Mouse (Mus musculus): ENCODE data around the gene Selenok. TPM values are rescaled to one million over a fixed set of nuclear protein-coding genes. Genes with fewer than 3 reads are reported as not detected.

The Selenok gene
- polyA plus RNA-seq, 1 experiment from 2014 or later, result 327 TPM

DNA sequence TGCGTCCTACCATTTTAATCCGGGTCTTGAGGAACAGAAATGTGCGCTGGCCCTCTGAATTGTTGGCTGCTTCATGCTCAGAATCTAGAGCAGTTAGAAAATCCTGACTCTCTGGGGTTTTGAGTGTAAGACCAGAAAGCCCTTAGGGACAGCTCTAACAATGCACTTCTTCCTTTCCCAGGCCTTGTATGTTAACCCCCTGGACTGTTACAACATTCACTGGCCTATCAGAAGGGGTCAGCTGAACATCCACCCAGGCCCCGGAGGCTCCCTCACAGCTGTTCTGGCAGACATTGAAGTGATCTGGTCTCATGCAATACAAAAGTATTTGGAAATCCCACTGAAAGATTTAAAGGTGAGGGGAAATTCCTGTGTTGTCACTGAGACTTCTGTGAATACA lies 18.0 kb downstream of the Selenok start:
- 92% methylated on average over 4 of the region's 4 CpGs for WGBS
- Histone ChIP-seq H3K9me3 (ENCODE audit: control insufficient read depth, low read length) (no peaks in the 10 kb centered on the region), H3K9ac (ENCODE audit: low read depth, low read length) (no peak overlapping the region), H3K27me3 (ENCODE audit: control insufficient read depth, insufficient read depth, low read length) (no peaks in the 10 kb centered on the region), H3K27ac (ENCODE audit: low read depth, low read length) (no peak overlapping the region), H3K4me3 (ENCODE audit: low read depth, low read length) (no peak overlapping the region), H3K36me3 (ENCODE audit: control insufficient read depth, insufficient read depth, low read length) (peaks cover 30% of the 10 kb centered on the region), H3K4me1 (replicated peaks; ENCODE audit: control insufficient read depth, insufficient read depth, low read length) (no peaks in the 10 kb centered on the region), H3K4me2 (replicated peaks; ENCODE audit: low read depth, low read length) (no peak overlapping the region)
- no peak for DNase-seq (ENCODE audit: low spot score)
- ATAC-seq (ENCODE audit: low FRiP score), result no peak

DNA sequence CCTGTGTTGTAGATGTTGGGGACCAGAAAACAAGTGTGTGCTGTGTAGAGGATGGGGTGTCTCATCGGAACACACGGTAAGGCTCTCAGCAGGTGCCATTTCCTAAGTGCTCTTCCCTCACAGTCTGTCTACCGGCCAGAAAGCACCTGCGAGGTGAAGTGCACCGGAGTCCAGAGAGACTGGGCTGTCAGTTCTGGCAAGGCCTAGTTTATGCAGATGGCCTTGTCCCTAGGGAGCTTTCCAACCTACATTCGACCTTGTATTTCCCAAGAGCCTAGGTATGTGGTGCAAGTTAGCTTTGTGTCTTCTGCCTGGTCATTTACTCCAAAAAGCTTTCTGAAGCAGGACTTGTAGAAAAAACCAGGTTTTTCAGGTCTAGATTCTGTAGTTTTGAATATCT lies 19.2 kb downstream of the Selenok start:
- no peaks in the 10 kb centered on the region for H3K9me3 ChIP-seq (ENCODE audit: control insufficient read depth, low read length)
- H3K9ac ChIP-seq (ENCODE audit: low read depth, low read length), result no peak overlapping the region
- H3K4me3 ChIP-seq (ENCODE audit: low read depth, low read length), result no peak overlapping the region
- no peak overlapping the region for H3K4me2 ChIP-seq (replicated peaks; ENCODE audit: low read depth, low read length)
- peaks cover 28% of the 10 kb centered on the region for H3K36me3 ChIP-seq (ENCODE audit: control insufficient read depth, insufficient read depth, low read length)
- 95% methylated on average over 6 of the region's 6 CpGs for WGBS
- no peaks in the 10 kb centered on the region for H3K27me3 ChIP-seq (ENCODE audit: control insufficient read depth, insufficient read depth, low read length)
- DNase-seq (ENCODE audit: low spot score) (no peak), ATAC-seq (ENCODE audit: low FRiP score) (no peak)
- no peaks in the 10 kb centered on the region for H3K4me1 ChIP-seq (replicated peaks; ENCODE audit: control insufficient read depth, insufficient read depth, low read length)
- H3K27ac ChIP-seq (ENCODE audit: low read depth, low read length), result no peak overlapping the region

DNA sequence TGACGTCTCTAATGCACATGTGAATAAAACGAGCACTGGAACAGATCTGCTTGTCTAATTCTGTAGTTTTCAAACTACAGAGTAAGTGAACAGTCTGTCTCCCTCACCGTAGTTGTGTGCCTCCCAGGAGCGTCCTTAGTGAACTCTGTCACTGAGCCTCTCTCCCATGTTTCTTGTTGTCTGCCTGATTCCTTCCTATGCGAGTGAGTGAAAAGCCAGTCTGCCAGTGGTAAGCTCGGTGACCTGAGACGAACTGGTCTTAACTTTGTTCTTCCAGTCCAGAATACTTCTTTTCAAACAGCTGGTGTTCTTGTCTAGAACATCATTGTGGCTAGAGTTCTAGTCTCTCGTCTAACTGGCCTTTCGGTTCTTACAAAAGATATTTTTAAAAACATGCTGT lies 19.6 kb downstream of the Selenok start:
- Histone ChIP-seq H3K9ac (ENCODE audit: low read depth, low read length) (no peak overlapping the region), H3K4me1 (replicated peaks; ENCODE audit: control insufficient read depth, insufficient read depth, low read length) (no peaks in the 10 kb centered on the region), H3K27ac (ENCODE audit: low read depth, low read length) (no peak overlapping the region), H3K36me3 (ENCODE audit: control insufficient read depth, insufficient read depth, low read length) (peaks cover 24% of the 10 kb centered on the region), H3K27me3 (ENCODE audit: control insufficient read depth, insufficient read depth, low read length) (no peaks in the 10 kb centered on the region), H3K4me3 (ENCODE audit: low read depth, low read length) (no peak overlapping the region), H3K9me3 (ENCODE audit: control insufficient read depth, low read length) (no peaks in the 10 kb centered on the region), H3K4me2 (replicated peaks; ENCODE audit: low read depth, low read length) (no peak overlapping the region)
- ATAC-seq (ENCODE audit: low FRiP score) (no peak), DNase-seq (ENCODE audit: low spot score) (no peak)
- 92% methylated on average over 9 of the region's 9 CpGs for WGBS

DNA sequence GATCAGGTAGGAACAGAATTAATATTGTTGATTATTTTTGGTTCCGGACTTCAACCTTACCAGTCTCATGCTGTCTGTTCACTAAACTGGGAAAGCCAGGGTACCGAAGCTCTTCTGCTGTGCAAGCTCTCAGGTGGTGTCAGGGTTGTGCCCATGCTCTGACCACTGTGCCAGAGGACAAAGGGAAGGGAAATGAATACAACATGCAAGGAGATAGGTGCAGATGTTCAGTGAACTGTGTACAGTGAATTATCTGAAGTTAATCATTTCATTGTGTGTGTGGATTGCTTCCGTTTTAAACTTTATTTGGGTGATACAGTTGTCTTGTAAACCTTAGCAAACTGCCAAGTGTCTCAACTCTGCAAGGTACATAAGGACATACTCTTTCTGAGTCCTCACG lies 20.2 kb downstream of the Selenok start:
- no peak for DNase-seq (ENCODE audit: low spot score)
- no peaks in the 10 kb centered on the region for H3K9me3 ChIP-seq (ENCODE audit: control insufficient read depth, low read length)
- H3K4me2 ChIP-seq (replicated peaks; ENCODE audit: low read depth, low read length), result no peak overlapping the region
- no peak overlapping the region for H3K27ac ChIP-seq (ENCODE audit: low read depth, low read length)
- no peak overlapping the region for H3K9ac ChIP-seq (ENCODE audit: low read depth, low read length)
- peaks cover 24% of the 10 kb centered on the region for H3K36me3 ChIP-seq (ENCODE audit: control insufficient read depth, insufficient read depth, low read length)
- H3K27me3 ChIP-seq (ENCODE audit: control insufficient read depth, insufficient read depth, low read length), result no peaks in the 10 kb centered on the region
- H3K4me3 ChIP-seq (ENCODE audit: low read depth, low read length), result no peak overlapping the region
- 94% methylated on average over 4 of the region's 4 CpGs for WGBS
- ATAC-seq (ENCODE audit: low FRiP score), result no peak
- H3K4me1 ChIP-seq (replicated peaks; ENCODE audit: control insufficient read depth, insufficient read depth, low read length), result no peaks in the 10 kb centered on the region

DNA sequence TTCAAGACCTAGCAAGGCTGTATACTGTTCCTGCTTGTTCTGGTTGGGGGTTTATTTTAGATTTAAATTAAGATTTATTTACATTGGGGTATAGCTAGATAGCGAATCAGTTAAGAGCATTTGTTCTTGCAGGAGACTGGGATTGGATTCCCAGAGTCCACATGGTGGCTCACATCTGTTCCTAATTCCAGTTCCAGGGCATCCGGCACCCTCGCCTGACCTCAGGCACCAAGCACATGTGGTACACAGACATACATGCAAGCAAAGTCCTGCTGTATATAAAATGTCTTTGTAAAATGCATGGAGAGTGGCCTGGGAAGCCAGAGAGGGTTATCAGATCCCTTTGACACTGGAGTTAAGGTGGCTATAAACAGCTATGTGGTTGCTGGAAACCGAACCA lies 26.9 kb downstream of the Selenok start:
- peaks cover 9% of the 10 kb centered on the region; the same call in 1 of the 2 replicates for H3K36me3 ChIP-seq (ENCODE audit: control insufficient read depth, insufficient read depth, low read length)
- H3K4me1 ChIP-seq (replicated peaks; ENCODE audit: control insufficient read depth, insufficient read depth, low read length), result no peaks in the 10 kb centered on the region
- H3K4me2 ChIP-seq (replicated peaks; ENCODE audit: low read depth, low read length), result no peak overlapping the region
- H3K9me3 ChIP-seq (ENCODE audit: control insufficient read depth, low read length), result no peaks in the 10 kb centered on the region
- WGBS, result 81% methylated on average over 4 of the region's 4 CpGs
- H3K9ac ChIP-seq (ENCODE audit: low read depth, low read length), result no peak overlapping the region
- no peak overlapping the region for H3K4me3 ChIP-seq (ENCODE audit: low read depth, low read length)
- no peaks in the 10 kb centered on the region for H3K27me3 ChIP-seq (ENCODE audit: control insufficient read depth, insufficient read depth, low read length)
- H3K27ac ChIP-seq (ENCODE audit: low read depth, low read length), result no peak overlapping the region
- ATAC-seq (ENCODE audit: low FRiP score) (no peak), DNase-seq (ENCODE audit: low spot score) (no peak)

DNA sequence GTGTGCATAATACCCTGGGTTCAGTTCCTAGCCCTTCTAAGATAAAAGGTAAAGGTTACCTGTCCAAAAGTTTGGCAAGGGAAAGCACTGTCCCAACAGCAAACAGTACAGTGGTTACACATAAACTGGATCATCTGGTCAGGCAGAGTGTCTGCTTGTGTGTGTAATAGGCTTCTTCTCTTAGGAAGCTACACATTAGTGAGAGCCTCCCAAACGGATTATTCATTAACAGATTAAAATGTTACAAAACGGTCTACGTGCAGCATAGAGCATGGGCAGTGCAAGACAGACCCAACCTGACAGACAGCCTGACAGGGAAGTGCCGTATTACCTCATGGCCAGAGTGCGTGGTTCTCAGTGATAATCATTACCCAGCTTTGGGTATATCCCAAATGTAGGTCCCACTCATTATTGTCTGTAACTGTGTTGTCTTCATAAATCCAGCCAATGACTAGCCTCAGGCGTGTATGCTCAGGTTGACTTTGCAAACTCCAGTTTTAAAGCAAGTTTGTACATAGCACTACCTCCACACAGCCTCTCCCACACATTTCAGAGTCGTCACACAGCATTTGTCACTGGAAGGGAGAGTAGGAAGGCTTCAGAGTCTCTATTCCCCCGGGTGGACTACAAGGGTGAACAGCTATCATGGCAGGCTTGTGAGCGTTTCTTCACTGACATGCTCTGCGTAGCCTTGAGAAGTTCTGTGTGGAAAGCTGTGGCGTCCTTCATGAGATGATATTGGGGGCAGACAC lies 28.1 kb downstream of the Selenok start:
- 93% methylated on average over 11 of the region's 11 CpGs for WGBS
- H3K4me1 ChIP-seq (replicated peaks; ENCODE audit: control insufficient read depth, insufficient read depth, low read length), result no peaks in the 10 kb centered on the region
- no peaks in the 10 kb centered on the region for H3K9me3 ChIP-seq (ENCODE audit: control insufficient read depth, low read length)
- DNase-seq (ENCODE audit: low spot score), result no peak
- peaks cover 6% of the 10 kb centered on the region; the same call in 1 of the 2 replicates for H3K36me3 ChIP-seq (ENCODE audit: control insufficient read depth, insufficient read depth, low read length)
- no peak overlapping the region for H3K4me2 ChIP-seq (replicated peaks; ENCODE audit: low read depth, low read length)
- no peak overlapping the region for H3K27ac ChIP-seq (ENCODE audit: low read depth, low read length)
- no peaks in the 10 kb centered on the region for H3K27me3 ChIP-seq (ENCODE audit: control insufficient read depth, insufficient read depth, low read length)
- no peak overlapping the region for H3K9ac ChIP-seq (ENCODE audit: low read depth, low read length)
- no peak for ATAC-seq (ENCODE audit: low FRiP score)
- no peak overlapping the region for H3K4me3 ChIP-seq (ENCODE audit: low read depth, low read length)

DNA sequence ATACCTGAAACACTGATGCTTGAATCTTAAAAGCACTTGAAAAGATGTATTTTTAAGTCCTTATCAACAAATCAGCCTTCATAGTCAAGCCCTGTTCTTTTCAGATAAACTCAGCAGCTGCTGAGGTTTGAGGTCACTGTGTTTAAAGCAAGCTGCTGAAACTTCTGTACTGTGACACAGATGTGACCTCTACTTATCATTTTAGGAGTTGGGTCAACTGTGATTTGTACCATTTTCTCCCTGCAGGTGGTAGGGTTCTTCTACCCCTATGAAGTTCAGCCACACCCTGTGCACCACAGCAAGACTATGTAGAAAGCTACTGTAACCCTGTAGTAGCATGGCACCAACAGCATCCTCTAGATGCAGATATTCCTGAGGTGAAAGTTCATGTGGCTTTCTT lies 29.2 kb downstream of the Selenok start:
- Histone ChIP-seq H3K9me3 (ENCODE audit: control insufficient read depth, low read length) (no peaks in the 10 kb centered on the region), H3K4me3 (ENCODE audit: low read depth, low read length) (no peak overlapping the region), H3K4me1 (replicated peaks; ENCODE audit: control insufficient read depth, insufficient read depth, low read length) (no peaks in the 10 kb centered on the region), H3K9ac (ENCODE audit: low read depth, low read length) (no peak overlapping the region), H3K27ac (ENCODE audit: low read depth, low read length) (no peak overlapping the region), H3K4me2 (replicated peaks; ENCODE audit: low read depth, low read length) (no peak overlapping the region), H3K27me3 (ENCODE audit: control insufficient read depth, insufficient read depth, low read length) (no peaks in the 10 kb centered on the region), H3K36me3 (ENCODE audit: control insufficient read depth, insufficient read depth, low read length) (peaks cover 6% of the 10 kb centered on the region; the same call in 1 of the 2 replicates)
- DNase-seq (ENCODE audit: low spot score) (no peak), ATAC-seq (ENCODE audit: low FRiP score) (no peak)

DNA sequence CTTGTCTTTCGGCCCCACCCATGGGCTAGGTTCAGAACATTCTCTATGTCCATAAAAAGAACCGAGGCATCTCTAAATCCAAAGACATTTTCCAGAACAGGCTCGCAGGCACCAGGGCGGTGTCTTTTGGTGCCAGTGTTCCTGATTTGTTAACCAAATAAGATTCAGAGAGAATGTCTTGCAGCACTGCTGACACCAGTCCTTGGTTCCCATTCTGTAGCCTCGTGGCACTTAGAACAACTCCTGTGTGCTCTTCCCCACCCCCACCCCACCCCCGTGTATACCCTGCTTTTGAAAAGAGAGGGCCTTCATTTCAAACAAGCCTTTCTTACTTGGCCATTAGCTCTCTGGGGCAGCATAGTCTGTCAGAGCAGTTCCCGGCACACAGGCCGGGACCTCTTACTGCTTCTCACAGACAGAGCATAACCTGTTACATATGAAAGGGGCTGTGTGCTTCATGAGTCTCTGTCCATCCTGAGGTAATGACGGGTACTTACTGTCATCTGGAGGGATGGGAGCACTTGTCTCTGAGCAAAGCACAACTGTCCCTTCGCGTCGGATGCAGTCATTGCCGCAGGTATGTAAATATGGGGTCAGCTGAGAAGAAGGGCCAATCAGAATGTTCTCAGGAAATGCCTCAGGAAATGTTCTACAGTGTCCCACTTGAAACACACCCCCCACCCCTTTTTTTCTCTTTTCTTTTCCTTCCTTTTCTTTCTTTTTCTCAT lies 30.8 kb downstream of the Selenok start:
- no peak for ATAC-seq (ENCODE audit: low FRiP score)
- DNase-seq (ENCODE audit: low spot score), result no peak

DNA sequence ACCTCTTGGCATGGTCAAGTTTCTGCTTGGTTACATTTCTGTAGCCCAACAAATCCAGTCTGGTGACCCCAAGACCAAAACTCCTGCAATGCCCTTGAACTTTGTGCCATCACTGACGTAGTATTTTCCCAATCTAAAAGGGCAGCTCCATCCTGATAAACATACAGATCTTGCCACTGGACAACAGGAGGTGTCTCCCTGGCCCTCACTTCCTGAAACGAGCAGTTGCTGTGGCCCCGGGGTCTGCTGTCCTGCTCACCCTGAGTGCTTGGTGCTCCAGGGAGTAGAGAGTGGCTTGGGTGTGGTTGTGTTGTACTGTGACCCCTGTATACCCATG lies 31.3 kb downstream of the Selenok start:
- Histone ChIP-seq H3K4me2 (replicated peaks; ENCODE audit: low read depth, low read length) (no peak overlapping the region), H3K36me3 (ENCODE audit: control insufficient read depth, insufficient read depth, low read length) (peaks cover 3% of the 10 kb centered on the region; the same call in 1 of the 2 replicates), H3K9me3 (ENCODE audit: control insufficient read depth, low read length) (no peaks in the 10 kb centered on the region), H3K27ac (ENCODE audit: low read depth, low read length) (no peak overlapping the region), H3K27me3 (ENCODE audit: control insufficient read depth, insufficient read depth, low read length) (no peaks in the 10 kb centered on the region), H3K4me1 (replicated peaks; ENCODE audit: control insufficient read depth, insufficient read depth, low read length) (no peaks in the 10 kb centered on the region), H3K9ac (ENCODE audit: low read depth, low read length) (no peak overlapping the region), H3K4me3 (ENCODE audit: low read depth, low read length) (no peak overlapping the region)
- 86% methylated on average over 3 of the region's 3 CpGs for WGBS
- DNase-seq (ENCODE audit: low spot score) (no peak), ATAC-seq (ENCODE audit: low FRiP score) (no peak)

More for the DNA sequence above, 30.8 kb downstream of the Selenok start:
- H3K9me3 ChIP-seq (ENCODE audit: control insufficient read depth, low read length), result no peaks in the 10 kb centered on the region
- no peak overlapping the region for H3K9ac ChIP-seq (ENCODE audit: low read depth, low read length)
- H3K27ac ChIP-seq (ENCODE audit: low read depth, low read length), result no peak overlapping the region
- peaks cover 3% of the 10 kb centered on the region; the same call in 1 of the 2 replicates for H3K36me3 ChIP-seq (ENCODE audit: control insufficient read depth, insufficient read depth, low read length)
- 81% methylated on average over 13 of the region's 13 CpGs for WGBS
- H3K4me2 ChIP-seq (replicated peaks; ENCODE audit: low read depth, low read length), result no peak overlapping the region
- H3K27me3 ChIP-seq (ENCODE audit: control insufficient read depth, insufficient read depth, low read length), result no peaks in the 10 kb centered on the region
- no peak overlapping the region for H3K4me3 ChIP-seq (ENCODE audit: low read depth, low read length)
- no peaks in the 10 kb centered on the region for H3K4me1 ChIP-seq (replicated peaks; ENCODE audit: control insufficient read depth, insufficient read depth, low read length)

All from hindbrain, embryonic 11.5 days (tissue).